Mouse (Mus musculus) heart, adult 2 months (tissue): Measurements from ENCODE around the gene Coq8a.

Experiments used
- CTCF ChIP-seq: fragments of 200-600 bp; IDR thresholded peaks from 2 replicates; pipeline ENCODE4 v1.8.1; 2022; ENCODE audit warnings: antibody characterized with exemption, mild to moderate bottlenecking, moderate library complexity
- EP300 ChIP-seq: fragments of 200-500 bp; IDR thresholded peaks from 2 replicates; pipeline ENCODE4 v1.6.1; 2011; ENCODE audit warnings: low read depth, low read length, control low read depth; ENCODE audit not compliant: insufficient read depth

GRCm38 (mm10) chr1:180216541-180217276 is 17.3 kb upstream of the Coq8a start:
- TF ChIP-seq CTCF (no peak), EP300 (no peak)
